Mouse (Mus musculus) midbrain, embryonic 16.5 days (tissue): Measurements from ENCODE around the gene Lgsn. TPM values are rescaled to one million over a fixed set of nuclear protein-coding genes. Genes with fewer than 3 reads are reported as not detected.

Experiments
- ATAC-seq: fragments of 200-750 bp; cut with Nextera tagmentation; 2 replicates; pipeline ENCODE4 v1.8.0; 2017; ENCODE audit warnings: moderate TSS enrichment
- H3K27ac ChIP-seq: fragments of 300-500 bp; sonication (generic); 2 replicates; pipeline ENCODE4 v1.5.1; 2014; ENCODE audit warnings: mild to moderate bottlenecking, low read length, mixed read lengths
- H3K27me3 ChIP-seq: fragments of 300-500 bp; sonication (generic); 2 replicates; pipeline ENCODE4 v1.6.1; 2014; ENCODE audit warnings: low read depth, low read length, mixed read lengths; ENCODE audit not compliant: control insufficient read depth, insufficient read depth
- H3K36me3 ChIP-seq: fragments of 300-500 bp; sonication (generic); 2 replicates; pipeline ENCODE4 v1.6.1; 2014; ENCODE audit warnings: mild to moderate bottlenecking, low read length, moderate library complexity, mixed read lengths; ENCODE audit not compliant: control insufficient read depth, insufficient read depth
- H3K4me1 ChIP-seq: fragments of 300-500 bp; sonication (generic); 2 replicates; pipeline ENCODE4 v1.6.1; 2014; ENCODE audit warnings: mild to moderate bottlenecking, low read length, mixed read lengths; ENCODE audit not compliant: control insufficient read depth, insufficient read depth
- H3K4me2 ChIP-seq: fragments of 300-500 bp; sonication (generic); 2 replicates; pipeline ENCODE4 v1.6.1; 2014; ENCODE audit warnings: mild to moderate bottlenecking, low read length, mixed read lengths
- H3K4me3 ChIP-seq: fragments of 300-500 bp; sonication (generic); 2 replicates; pipeline ENCODE4 v1.5.1; 2014; ENCODE audit warnings: low read depth, mild to moderate bottlenecking, low read length, moderate library complexity, mixed read lengths
- H3K9ac ChIP-seq: fragments of 300-500 bp; sonication (generic); 2 replicates; pipeline ENCODE4 v1.6.1; 2014; ENCODE audit warnings: low read depth, low read length, mixed read lengths
- H3K9me3 ChIP-seq: fragments of 300-500 bp; sonication (generic); replicated peaks from 2 replicates; pipeline ENCODE4 v1.6.1; 2014; ENCODE audit warnings: mild to moderate bottlenecking, low read length, mixed read lengths; ENCODE audit not compliant: control insufficient read depth, poor library complexity, severe bottlenecking
- whole genome bisulfite sequencing: fragments of 180-500 bp; shearing (Covaris S2); extraction: QIAGEN DNeasy Blood & Tissue Kit; methylation state at CpG from one replicate; pipeline ENCODE4 v1.1.7; 2014; 5-methylcytosine and 5-hydroxymethylcytosine counted together
- polyA plus RNA-seq: library from polyadenylated mRNA; unstranded; fragments of >200 nt; fragmentation: Nextera tagmentation; extraction: Ambion mirVana; gene quantifications from 2 replicates; pipeline ENCODE4 v1.2.1, GENCODE M21; 2015

Lgsn gene
- polyA plus RNA-seq, 1 experiment from 2014 or later = not detected

DNA sequence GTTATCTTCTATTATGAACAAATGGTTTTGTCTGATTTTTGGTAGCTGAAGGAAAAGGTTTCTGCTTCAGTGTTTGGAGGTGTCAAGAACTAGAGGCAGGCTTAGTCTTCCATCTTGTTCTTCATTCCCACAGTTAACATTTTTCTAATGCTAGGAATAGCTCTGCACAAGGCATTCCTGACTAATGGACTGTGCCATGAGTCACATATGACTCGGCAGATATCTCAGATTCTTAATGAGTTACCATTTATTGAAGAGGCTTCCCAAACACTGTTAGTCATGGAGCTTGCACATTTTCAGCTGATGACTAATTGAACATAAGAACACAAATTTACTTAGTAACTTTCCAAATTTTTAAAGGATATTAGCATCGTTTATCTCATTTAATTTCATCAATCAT lies 19.3 kb upstream of the Lgsn start:
- no peak overlapping the region for H3K27ac ChIP-seq
- 90% methylated on average over 2 of the region's 2 CpGs for WGBS
- H3K9ac ChIP-seq = no peak overlapping the region
- ATAC-seq = no peak
- no peak overlapping the region for H3K4me3 ChIP-seq
- no peak overlapping the region for H3K4me2 ChIP-seq
- H3K9me3 ChIP-seq = peaks cover 4% of the 10 kb centered on the region; the same call in 1 of the 2 replicates
- no peaks in the 10 kb centered on the region for H3K36me3 ChIP-seq
- H3K27me3 ChIP-seq = no peaks in the 10 kb centered on the region
- H3K4me1 ChIP-seq = no peaks in the 10 kb centered on the region

- Histone ChIP-seq H3K4me3 (no peak overlapping the region), H3K27me3 (no peaks in the 10 kb centered on the region), H3K27ac (no peak overlapping the region), H3K9ac (no peak overlapping the region), H3K4me2 (no peak overlapping the region), H3K4me1 (no peaks in the 10 kb centered on the region), H3K36me3 (no peaks in the 10 kb centered on the region), H3K9me3 (peaks cover 4% of the 10 kb centered on the region; the same call in 1 of the 2 replicates)
- 82% methylated on average over 18 of the region's 18 CpGs for WGBS
- no peak for ATAC-seq
Measured at GRCm38 (mm10) chr1:31164527-31165189, 11.5 kb upstream of the Lgsn start.

- no peak overlapping the region for H3K4me3 ChIP-seq
- peaks cover 2% of the 10 kb centered on the region; the same call in 1 of the 2 replicates for H3K9me3 ChIP-seq
- H3K27ac ChIP-seq = no peak overlapping the region
- WGBS = 91% methylated on average over 7 of the region's 7 CpGs
- no peaks in the 10 kb centered on the region for H3K27me3 ChIP-seq
- no peaks in the 10 kb centered on the region for H3K4me1 ChIP-seq
- H3K9ac ChIP-seq = no peak overlapping the region
- H3K36me3 ChIP-seq = no peaks in the 10 kb centered on the region
- no peak for ATAC-seq
- no peak overlapping the region for H3K4me2 ChIP-seq
Measured at GRCm38 (mm10) chr1:31165326-31166121, 10.7 kb upstream of the Lgsn start.

DNA sequence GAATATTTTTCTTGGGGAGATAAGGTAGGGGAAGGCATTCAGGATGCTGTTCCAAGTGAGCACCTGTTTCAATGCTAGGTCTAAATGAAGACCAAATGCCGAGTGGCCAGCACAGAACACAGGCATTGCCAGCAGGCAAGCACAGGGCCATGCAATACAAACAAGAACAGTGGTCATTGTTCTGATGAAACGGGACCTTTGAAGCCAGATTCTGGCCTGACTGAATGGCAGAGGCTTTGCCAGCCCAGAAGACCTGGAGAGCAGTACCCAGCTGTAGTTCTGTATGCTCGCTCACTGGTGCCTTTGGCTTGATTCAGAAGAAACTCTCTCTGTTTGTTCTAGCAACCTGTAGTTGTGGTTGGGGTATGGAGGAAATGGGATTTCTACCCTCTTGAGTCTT lies 800 bp upstream of the Lgsn start:
- H3K9ac ChIP-seq = no peak overlapping the region
- H3K4me1 ChIP-seq = no peaks in the 10 kb centered on the region
- no peak for ATAC-seq
- WGBS = 75% methylated on average over 3 of the region's 3 CpGs
- no peak overlapping the region for H3K4me2 ChIP-seq
- no peak overlapping the region for H3K4me3 ChIP-seq
- no peaks in the 10 kb centered on the region for H3K27me3 ChIP-seq
- no peaks in the 10 kb centered on the region for H3K36me3 ChIP-seq
- no peak overlapping the region for H3K27ac ChIP-seq
- H3K9me3 ChIP-seq = no peaks in the 10 kb centered on the region

GRCm38 (mm10) chr1:31178264-31178663 lies 2.1 kb downstream of the Lgsn start:
- no peak overlapping the region for H3K9ac ChIP-seq
- H3K27ac ChIP-seq = no peak overlapping the region
- H3K4me3 ChIP-seq = no peak overlapping the region
- ATAC-seq = no peak
- H3K9me3 ChIP-seq = no peaks in the 10 kb centered on the region
- WGBS = 18% methylated on average over 1 of the region's 1 CpGs
- H3K27me3 ChIP-seq = no peaks in the 10 kb centered on the region
- no peaks in the 10 kb centered on the region for H3K4me1 ChIP-seq
- H3K4me2 ChIP-seq = no peak overlapping the region
- H3K36me3 ChIP-seq = no peaks in the 10 kb centered on the region

GRCm38 (mm10) chr1:31190237-31190866 lies 14.2 kb downstream of the Lgsn start:
- 82% methylated on average over 10 of the region's 10 CpGs for WGBS

GRCm38 (mm10) chr1:31195633-31196032 lies 19.4 kb downstream of the Lgsn start:
- H3K9me3 ChIP-seq = no peaks in the 10 kb centered on the region
- H3K4me3 ChIP-seq = no peak overlapping the region
- H3K36me3 ChIP-seq = no peaks in the 10 kb centered on the region
- H3K4me2 ChIP-seq = no peak overlapping the region
- H3K4me1 ChIP-seq = no peaks in the 10 kb centered on the region
- no peak for ATAC-seq
- no peak overlapping the region for H3K27ac ChIP-seq
- no peaks in the 10 kb centered on the region for H3K27me3 ChIP-seq
- 82% methylated on average over 1 of the region's 1 CpGs for WGBS
- H3K9ac ChIP-seq = no peak overlapping the region

More at GRCm38 (mm10) chr1:31190237-31190866, 14.2 kb downstream of the Lgsn start:
- no peaks in the 10 kb centered on the region for H3K27me3 ChIP-seq
- H3K4me1 ChIP-seq = no peaks in the 10 kb centered on the region
- no peak overlapping the region for H3K4me3 ChIP-seq
- no peaks in the 10 kb centered on the region for H3K9me3 ChIP-seq
- H3K36me3 ChIP-seq = no peaks in the 10 kb centered on the region
- no peak overlapping the region for H3K27ac ChIP-seq
- H3K9ac ChIP-seq = no peak overlapping the region
- no peak overlapping the region for H3K4me2 ChIP-seq
- ATAC-seq = no peak

DNA sequence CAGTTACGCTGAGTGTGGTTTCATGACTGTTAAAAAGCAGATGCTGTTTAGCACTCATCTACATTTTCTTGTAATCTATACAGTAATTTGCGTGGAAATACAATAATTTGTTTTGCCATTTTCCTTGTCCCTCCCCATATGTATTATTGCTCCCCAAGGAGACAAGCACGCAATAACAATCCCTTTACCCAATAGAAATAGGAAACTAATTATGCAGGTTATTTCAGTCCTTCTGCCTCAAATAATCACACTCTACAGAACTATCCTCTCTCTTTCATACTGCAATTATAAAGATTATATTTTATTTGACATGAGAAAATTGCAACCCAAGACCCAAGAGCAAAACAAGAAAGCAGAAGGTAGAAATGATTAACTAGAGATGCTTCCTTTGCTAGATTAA lies 20.8 kb downstream of the Lgsn start:
- Histone ChIP-seq H3K4me2 (no peak overlapping the region), H3K27ac (no peak overlapping the region), H3K4me1 (no peaks in the 10 kb centered on the region), H3K4me3 (no peak overlapping the region), H3K36me3 (no peaks in the 10 kb centered on the region), H3K9me3 (no peaks in the 10 kb centered on the region), H3K9ac (no peak overlapping the region), H3K27me3 (no peaks in the 10 kb centered on the region)
- ATAC-seq = no peak
- 89% methylated on average over 3 of the region's 3 CpGs for WGBS

GRCm38 (mm10) chr1:31203771-31204170 lies 27.6 kb downstream of the Lgsn start:
- H3K27ac ChIP-seq = no peak overlapping the region
- WGBS = 91% methylated on average over 10 of the region's 10 CpGs
- no peaks in the 10 kb centered on the region for H3K4me1 ChIP-seq
- no peaks in the 10 kb centered on the region for H3K36me3 ChIP-seq
- H3K9ac ChIP-seq = no peak overlapping the region
- no peaks in the 10 kb centered on the region for H3K27me3 ChIP-seq
- ATAC-seq = no peak
- no peak overlapping the region for H3K4me2 ChIP-seq
- no peaks in the 10 kb centered on the region for H3K9me3 ChIP-seq
- no peak overlapping the region for H3K4me3 ChIP-seq
